Mouse (Mus musculus) cerebellum, adult 2 months (tissue): ENCODE measurements around the gene Ocel1.

ENCODE experiments used
- CTCF ChIP-seq: fragments of 200-500 bp; IDR thresholded peaks from 2 replicates; pipeline ENCODE4 v1.5.1; 2011; ENCODE audit warnings: low read depth, mild to moderate bottlenecking, control low read depth, low read length, moderate library complexity, borderline replicate concordance; ENCODE audit not compliant: insufficient read depth
- POLR2A ChIP-seq: fragments of 200-500 bp; IDR thresholded peaks from 2 replicates; pipeline ENCODE4 v1.6.1; 2011; ENCODE audit warnings: low read length, control low read depth, borderline replicate concordance; ENCODE audit not compliant: insufficient read depth

DNA sequence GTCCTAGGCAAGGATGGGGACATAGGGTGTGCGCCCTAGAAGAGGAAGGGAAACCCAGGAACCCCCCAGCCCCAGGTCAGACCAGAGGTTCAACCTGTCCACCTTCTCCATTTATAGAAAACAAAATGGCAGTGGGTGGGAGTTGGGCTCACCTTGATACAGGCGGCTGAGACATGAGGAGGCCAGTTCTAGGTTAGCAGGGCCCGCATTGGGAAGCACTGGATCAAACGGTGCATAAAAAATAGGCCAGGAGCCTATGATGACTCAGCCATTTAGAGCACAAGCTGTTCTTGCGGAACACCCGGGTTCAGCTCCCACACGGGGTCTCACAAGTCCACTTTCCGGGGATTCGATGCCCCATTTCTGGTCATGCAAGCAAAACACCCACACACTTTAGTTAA lies 33.9 kb downstream of the Ocel1 start:
- TF ChIP-seq CTCF (no peak), POLR2A (0 out of 2 replicates have a peak, but pooled peaks have one; percentile 5)
